16 mouse cellular contexts compared by ENCODE assay signal in genomic region chr4:63005446-63006185, GRCm38 (mm10). TPM values are rescaled to one million over a fixed set of nuclear protein-coding genes. Genes with fewer than 3 reads are reported as not detected.
A peak's percentile ranks its signal among the peaks of the same experiment; 100 is the strongest.
DNase-seq lines count a peak whose midpoint lies in the region; ATAC-seq lines count a peak whose summit lies in the region.
"Had no signal": no experiment of that assay in that cellular context is flagged by ENCODE, and none has a peak within 500 bp of the region (broad histone marks: within the 10 kb centered on the region; RNA-seq: fewer than 3 reads in every experiment).

No protein-coding gene starts in this region.

- no peaks in the 10 kb centered on the region for H3K9me3 ChIP-seq in heart, embryonic 14.5 days (ENCODE audit: control insufficient read depth, low read length)
- H3K9me3 ChIP-seq in liver, embryonic 16.5 days (replicated peaks; ENCODE audit: control insufficient read depth, low read length) = no peaks in the 10 kb centered on the region
- H3K9me3 ChIP-seq: limb, embryonic 15.5 days had no signal

- no peaks in the 10 kb centered on the region for H3K36me3 ChIP-seq in heart, embryonic 14.5 days (ENCODE audit: control insufficient read depth, insufficient read depth, low read length)
- no peaks in the 10 kb centered on the region for H3K36me3 ChIP-seq in liver, embryonic 16.5 days (ENCODE audit: control insufficient read depth, insufficient read depth)
- H3K36me3 ChIP-seq: limb, embryonic 15.5 days had no signal

- no peak overlapping the region for H3K9ac ChIP-seq in heart, embryonic 14.5 days (ENCODE audit: low read length)
- H3K9ac ChIP-seq in liver, embryonic 16.5 days (ENCODE audit: low read depth, low read length) = no peak overlapping the region
- H3K9ac ChIP-seq: forebrain, postnatal 0 days; limb, embryonic 15.5 days had no signal

- no peak overlapping the region for H3K4me3 ChIP-seq in heart, embryonic 14.5 days (ENCODE audit: control insufficient read depth in 1 of 2, insufficient read depth in 1 of 2, low read depth in 1 of 2, low read length in 2 of 2)
- H3K4me3 ChIP-seq in brown adipose tissue, adult 24 weeks (ENCODE audit: insufficient read depth, low read depth, low read length) = no peak overlapping the region
- H3K4me3 ChIP-seq in liver, embryonic 16.5 days (ENCODE audit: low read depth, low read length) = no peak overlapping the region
- H3K4me3 ChIP-seq: limb, embryonic 15.5 days; megakaryocyte, embryonic 14.5 days had no signal

- 65% methylated on average over 10 of the region's 10 CpGs for WGBS in heart, embryonic 14.5 days
- WGBS in liver, embryonic 16.5 days (ENCODE audit: insufficient replicate concordance) = 52% methylated on average over 10 of the region's 10 CpGs

- DNase-seq in heart, adult 8-10 months (ENCODE audit: low spot score) = no peak
- peak; percentile 6 for DNase-seq in kidney, postnatal 10 days
- DNase-seq in kidney, postnatal 25 days = no peak
- DNase-seq: cerebellum, adult 11-12 months; cerebellum, postnatal 36 days; forebrain, postnatal 0 days; gastrocnemius, postnatal 10 days; thymus, adult 18-20 months had no signal

- no peak for ATAC-seq in heart, embryonic 14.5 days (ENCODE audit: insufficient number of reproducible peaks, insufficient read depth, low FRiP score, low read depth)
- peak; percentile 47 for ATAC-seq in liver, embryonic 16.5 days (ENCODE audit: low read depth)
- ATAC-seq in megakaryocyte-erythroid progenitor cell, adult 5-6 weeks (replicated peaks; ENCODE audit: low FRiP score, low TSS enrichment, poor library complexity, severe bottlenecking) = no peak
- ATAC-seq: forebrain, postnatal 0 days; lung, postnatal 0 days had no signal

- no peak overlapping the region for H3K4me2 ChIP-seq in heart, embryonic 14.5 days (ENCODE audit: low read length)
- H3K4me2 ChIP-seq in liver, embryonic 16.5 days (ENCODE audit: low read depth, low read length) = no peak overlapping the region
- H3K4me2 ChIP-seq: limb, embryonic 15.5 days had no signal

- no peaks in the 10 kb centered on the region for H3K27me3 ChIP-seq in heart, embryonic 14.5 days (ENCODE audit: control insufficient read depth, insufficient read depth, low read length)
- H3K27me3 ChIP-seq in liver, embryonic 16.5 days (ENCODE audit: control insufficient read depth, insufficient read depth, low read depth, low read length) = no peaks in the 10 kb centered on the region
- H3K27me3 ChIP-seq: limb, embryonic 15.5 days; megakaryocyte, embryonic 14.5 days had no signal

- H3K27ac ChIP-seq in heart, embryonic 14.5 days (replicated peaks in 1 of 2; ENCODE audit: control insufficient read depth in 1 of 2, insufficient read depth in 1 of 2, low read depth in 2 of 2, low read length in 2 of 2) = peak overlapping the region; percentile 56 to 66
- peak overlapping the region; percentile 87 for H3K27ac ChIP-seq in brown adipose tissue, adult 24 weeks (replicated peaks; ENCODE audit: low read depth, low read length)
- peak overlapping the region; percentile 71 for H3K27ac ChIP-seq in liver, embryonic 16.5 days (ENCODE audit: low read length)
- H3K27ac ChIP-seq: kidney, postnatal 0 days; limb, embryonic 15.5 days had no signal

- H3K4me1 ChIP-seq in heart, embryonic 14.5 days (ENCODE audit: control insufficient read depth in 2 of 2, insufficient read depth in 2 of 2, low read length in 2 of 2) = peaks cover 14 to 30% of the 10 kb centered on the region in 2 experiments
- peaks cover 18% of the 10 kb centered on the region for H3K4me1 ChIP-seq in brown adipose tissue, adult 24 weeks (ENCODE audit: control insufficient read depth, insufficient read depth, insufficient read length, low read length)
- peaks cover 12% of the 10 kb centered on the region for H3K4me1 ChIP-seq in liver, embryonic 16.5 days (ENCODE audit: control insufficient read depth, low read depth, low read length)
- H3K4me1 ChIP-seq: megakaryocyte, embryonic 14.5 days had no signal

RNA-seq across cellular contexts. Expression of gene Zfp618, which starts 40.2 kb away (rescaled TPM):
- polyA plus RNA-seq in heart, embryonic 14.5 days (2014; fragmentation: Nextera tagmentation; extraction: Ambion mirVana) = 8.9 and 9.6 TPM in 2 replicates
- under 1 TPM; 0.19 to 0.47 (median 0.24) TPM for total RNA-seq in heart, adult 8-10 months (2022)
- 0.28 and 0.42 TPM in 2 replicates for polyA plus RNA-seq in brown adipose tissue, adult 24 weeks (2012; ENCODE audit: insufficient read depth, insufficient read length, missing spikeins)
- 5.8 and 9.2 TPM in 2 replicates for polyA plus RNA-seq in liver, embryonic 16.5 days (2015; fragmentation: Nextera tagmentation; extraction: Ambion mirVana)
- total RNA-seq in megakaryocyte-erythroid progenitor cell, adult 5-6 weeks (2014; fragmentation: Nextera tagmentation) = 1.4 TPM in 1 of 2 replicates, not detected in the other
- total RNA-seq in megakaryocyte-erythroid progenitor cell, adult 5-6 weeks (2017) = not detected in 2 replicates
